Mouse (Mus musculus): ENCODE measurements around the gene Dnajb14. TPM values are rescaled to one million over a fixed set of nuclear protein-coding genes. Genes with fewer than 3 reads are reported as not detected.
"Not testable (repeated sequence)": the region's sequence is repeated elsewhere in the genome, so short reads cannot be mapped to it uniquely, and the experiment has no call there.

The Dnajb14 gene
- polyA plus RNA-seq, 1 experiment from 2014 or later: 7.8 TPM

DNA sequence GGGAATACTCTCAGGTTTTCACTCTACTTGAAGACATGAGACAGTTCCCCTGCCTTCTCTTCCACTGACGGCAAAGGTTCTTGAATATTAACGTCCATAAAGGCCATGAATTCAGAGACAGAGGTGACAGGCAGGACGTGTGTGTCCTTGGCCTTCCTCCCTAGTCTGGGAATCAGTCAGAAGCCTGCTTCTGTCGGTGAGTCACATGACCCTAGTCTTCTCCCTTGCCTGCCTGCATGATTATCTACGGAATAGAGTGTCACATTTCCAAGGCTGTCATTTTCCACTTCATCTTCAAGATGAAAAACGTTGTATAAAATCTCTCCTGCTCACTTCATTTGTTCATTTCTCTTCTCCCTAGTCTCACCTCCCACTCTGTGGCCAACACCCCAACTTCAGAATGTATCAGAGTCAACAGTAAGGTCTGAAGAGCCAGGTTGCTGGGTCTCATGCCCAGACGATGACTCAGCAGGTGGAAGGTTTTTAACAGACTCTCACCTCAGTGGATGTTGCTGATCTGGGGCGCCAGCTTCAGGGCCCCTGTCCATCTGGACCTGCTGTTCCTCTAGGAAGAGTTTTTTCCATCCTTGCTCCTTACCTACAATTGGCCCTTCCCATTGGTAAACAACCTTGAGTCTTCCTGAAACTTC, 94.4 kb downstream of the Dnajb14 start:
- no peak for ATAC-seq
- Histone ChIP-seq H3K4me1 (replicated peaks; ENCODE audit: control insufficient read depth, insufficient read depth, low read length) (0 out of 2 replicates have a peak, but pooled peaks cover 2% of the 10 kb centered on the region), H3K4me2 (ENCODE audit: low read length) (no peak overlapping the region), H3K9ac (replicated peaks; ENCODE audit: low read depth, low read length) (no peak overlapping the region), H3K27ac (ENCODE audit: low read length) (no peak overlapping the region), H3K9me3 (ENCODE audit: control insufficient read depth, low read length) (no peaks in the 10 kb centered on the region), H3K4me3 (replicated peaks; ENCODE audit: low read length) (no peak overlapping the region), H3K36me3 (ENCODE audit: control insufficient read depth, insufficient read depth) (no peaks in the 10 kb centered on the region), H3K27me3 (replicated peaks; ENCODE audit: control insufficient read depth, insufficient read depth, low read length) (no peaks in the 10 kb centered on the region)
- 71% methylated on average over 8 of the region's 8 CpGs for WGBS

- H3K4me3 ChIP-seq (replicated peaks; ENCODE audit: low read length): no peak overlapping the region
- 65% methylated on average over 8 of the region's 8 CpGs for WGBS
- H3K27ac ChIP-seq (ENCODE audit: low read length): no peak overlapping the region
- no peaks in the 10 kb centered on the region for H3K36me3 ChIP-seq (ENCODE audit: control insufficient read depth, insufficient read depth)
- no peak for ATAC-seq
- H3K4me2 ChIP-seq (ENCODE audit: low read length): no peak overlapping the region
- no peaks in the 10 kb centered on the region for H3K9me3 ChIP-seq (ENCODE audit: control insufficient read depth, low read length)
- H3K4me1 ChIP-seq (replicated peaks; ENCODE audit: control insufficient read depth, insufficient read depth, low read length): 0 out of 2 replicates have a peak, but pooled peaks cover 2% of the 10 kb centered on the region
- no peaks in the 10 kb centered on the region for H3K27me3 ChIP-seq (replicated peaks; ENCODE audit: control insufficient read depth, insufficient read depth, low read length)
- no peak overlapping the region for H3K9ac ChIP-seq (replicated peaks; ENCODE audit: low read depth, low read length)
Observed at GRCm38 (mm10) chr3:137963508-137963907, 96.0 kb downstream of the Dnajb14 start.

- not testable (repeated sequence) for H3K36me3 ChIP-seq (ENCODE audit: control insufficient read depth, insufficient read depth); H3K27me3 ChIP-seq (replicated peaks; ENCODE audit: control insufficient read depth, insufficient read depth, low read length); H3K4me2 ChIP-seq (ENCODE audit: low read length); H3K4me1 ChIP-seq (replicated peaks; ENCODE audit: control insufficient read depth, insufficient read depth, low read length); H3K9ac ChIP-seq (replicated peaks; ENCODE audit: low read depth, low read length); H3K9me3 ChIP-seq (ENCODE audit: control insufficient read depth, low read length); H3K27ac ChIP-seq (ENCODE audit: low read length); H3K4me3 ChIP-seq (replicated peaks; ENCODE audit: low read length)
- WGBS: 33% methylated on average over 1 of the region's 1 CpGs
- ATAC-seq: 0 out of 2 replicates have a peak, but pooled peaks have one; percentile 47
Observed at GRCm38 (mm10) chr3:137964014-137964413, 96.5 kb downstream of the Dnajb14 start.

Other genes with a start within 250 kb of the Dnajb14 start
- 6.1 and 6.7 TPM in 2 replicates for gene Ddit4l, start 246.1 kb upstream of the Dnajb14 start, polyA plus RNA-seq (2015; fragmentation: Nextera tagmentation; extraction: Ambion mirVana)
- not detected in 2 replicates for gene Gm21962, start 196.2 kb upstream of the Dnajb14 start, polyA plus RNA-seq (2015; fragmentation: Nextera tagmentation; extraction: Ambion mirVana)
- gene H2afz, start 3.2 kb upstream of the Dnajb14 start, polyA plus RNA-seq (2015; fragmentation: Nextera tagmentation; extraction: Ambion mirVana): 1,163 and 1,308 TPM in 2 replicates
- gene Lamtor3, start 50.8 kb downstream of the Dnajb14 start, polyA plus RNA-seq (2015; fragmentation: Nextera tagmentation; extraction: Ambion mirVana): 141 and 145 TPM in 2 replicates
- gene Dapp1, start 113.9 kb downstream of the Dnajb14 start, polyA plus RNA-seq (2015; fragmentation: Nextera tagmentation; extraction: Ambion mirVana): 4.1 and 4.3 TPM in 2 replicates
- 0.24 and 0.32 TPM in 2 replicates for gene 1110002E22Rik, start 197.4 kb downstream of the Dnajb14 start, polyA plus RNA-seq (2015; fragmentation: Nextera tagmentation; extraction: Ambion mirVana)
- gene Gm5105, start 199.7 kb downstream of the Dnajb14 start, polyA plus RNA-seq (2015; fragmentation: Nextera tagmentation; extraction: Ambion mirVana): 0.14 TPM in 1 of 2 replicates, not detected in the other